Comparison of ENCODE assay signal across 11 mouse cellular contexts in genomic region chr1:159660620-159661501, GRCm38 (mm10).
DNase-seq lines count a peak whose midpoint lies in the region; ATAC-seq lines count a peak whose summit lies in the region.
"Had no signal": no experiment of that assay in that cellular context is flagged by ENCODE, and none has a peak within 500 bp of the region (broad histone marks: within the 10 kb centered on the region; RNA-seq: fewer than 3 reads in every experiment).

No protein-coding gene starts in this region.

- H3K27ac ChIP-seq in hindbrain, embryonic 12.5 days: no peak overlapping the region
- H3K27ac ChIP-seq: heart, embryonic 15.5 days; kidney, postnatal 0 days; limb, embryonic 15.5 days had no signal

- H3K4me2 ChIP-seq in hindbrain, embryonic 12.5 days (replicated peaks): no peak overlapping the region
- H3K4me2 ChIP-seq: heart, embryonic 15.5 days; limb, embryonic 15.5 days had no signal

- no peaks in the 10 kb centered on the region for H3K27me3 ChIP-seq in hindbrain, embryonic 12.5 days
- H3K27me3 ChIP-seq: heart, embryonic 15.5 days; limb, embryonic 15.5 days had no signal

- peaks cover 20% of the 10 kb centered on the region for H3K4me1 ChIP-seq in hindbrain, embryonic 12.5 days

- no peaks in the 10 kb centered on the region for H3K36me3 ChIP-seq in hindbrain, embryonic 12.5 days
- H3K36me3 ChIP-seq: heart, embryonic 15.5 days; limb, embryonic 15.5 days had no signal

- peak; percentile 47 for ATAC-seq in hindbrain, embryonic 12.5 days (ENCODE audit: low FRiP score)

- 50% methylated on average over 6 of the region's 6 CpGs for WGBS in hindbrain, embryonic 12.5 days

- peak; percentile 79 to 81 for DNase-seq in right cerebral cortex, postnatal 10 days (ENCODE audit: low spot score in 2 of 2)
- DNase-seq in right cerebral cortex, adult 2 months (ENCODE audit: low spot score in 2 of 2): no peak
- peak; percentile 46 for DNase-seq in lung, postnatal 25 days (ENCODE audit: low spot score)
- DNase-seq in ovary, postnatal 36 days (ENCODE audit: low spot score): no peak
- no peak for DNase-seq in spleen, adult 18-20 months
- DNase-seq in urinary bladder, postnatal 25 days (ENCODE audit: low spot score): no peak
- DNase-seq: adrenal gland, postnatal 25 days had no signal

- H3K4me3 ChIP-seq in hindbrain, embryonic 12.5 days: no peak overlapping the region
- H3K4me3 ChIP-seq: heart, embryonic 15.5 days; limb, embryonic 15.5 days had no signal

- H3K9ac ChIP-seq in hindbrain, embryonic 12.5 days: no peak overlapping the region
- H3K9ac ChIP-seq: heart, embryonic 15.5 days; limb, embryonic 15.5 days had no signal

- no peaks in the 10 kb centered on the region for H3K9me3 ChIP-seq in hindbrain, embryonic 12.5 days (replicated peaks)
- H3K9me3 ChIP-seq: heart, embryonic 15.5 days; limb, embryonic 15.5 days had no signal

Comparison
In these comparisons a context has a peak if more than half of its experiments do, and no peak if none do; other contexts are left out.
1. DNase-seq: peak in right cerebral cortex, postnatal 10 days (2 of 2) and lung, postnatal 25 days (single experiment); none in right cerebral cortex, adult 2 months (0 of 2), ovary, postnatal 36 days (single experiment), spleen, adult 18-20 months (0 of 2) and urinary bladder, postnatal 25 days (single experiment).